Mouse (Mus musculus) embryo, embryonic 9.5 days (tissue): ENCODE data around the gene Cyp4f39.

ENCODE experiments used
- DNase-seq: peaks from one replicate; pipeline ENCODE4 v3.0.0-alpha.2; 2017; ENCODE audit errors: extremely low spot score

Cyp4f39 gene

GRCm38 (mm10) chr17:32452482-32452881, at the start of gene Cyp4f39:
Gene Cyp4f39, plus strand, starts transcription at chr17:32452723.
- peak; percentile 49 for DNase-seq

DNA sequence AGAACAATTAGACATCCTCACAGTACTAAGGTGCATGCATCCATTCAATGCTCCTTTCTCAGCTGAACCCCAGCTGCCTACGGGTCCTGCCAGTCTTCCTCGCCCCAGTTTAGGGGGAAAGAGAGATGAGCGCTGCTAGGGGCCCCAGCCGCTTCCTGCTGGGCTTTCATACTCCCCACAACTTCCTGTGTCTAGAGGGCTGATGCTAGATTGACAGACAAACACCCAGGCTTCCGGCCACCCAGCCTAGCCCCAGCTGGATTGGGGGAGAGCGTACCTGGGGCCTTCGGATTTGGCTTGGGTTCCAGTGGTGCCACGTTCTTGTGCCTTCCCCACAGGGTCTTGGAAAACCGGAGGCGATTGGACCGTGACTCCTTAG, 49.8 kb upstream of the Cyp4f39 start:
- DNase-seq: no peak

DNA sequence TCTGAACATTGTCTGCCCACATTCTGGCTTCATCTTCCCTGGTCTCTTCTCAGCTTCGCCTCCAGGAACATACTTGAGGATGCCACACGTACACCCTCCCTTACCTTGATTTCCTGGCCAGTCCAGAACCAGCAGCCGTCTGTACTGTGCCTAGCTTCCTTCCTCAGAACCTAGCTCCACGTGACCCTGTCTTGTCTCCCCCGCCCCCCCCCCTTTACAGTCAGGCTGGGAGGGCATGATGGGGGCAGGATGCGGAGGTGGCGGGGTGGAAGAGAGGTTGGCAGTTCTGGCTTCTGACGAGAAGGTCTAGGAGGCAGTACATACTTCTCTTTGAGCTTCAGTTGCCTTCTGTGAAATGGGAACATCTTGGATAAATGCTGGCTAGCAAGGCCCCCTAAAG, 49.1 kb upstream of the Cyp4f39 start, which contains the start of gene Rasal3:
Rasal3 (minus strand) TSS at position 167 of the 400 bp plus-strand sequence.
- DNase-seq: no peak

DNA sequence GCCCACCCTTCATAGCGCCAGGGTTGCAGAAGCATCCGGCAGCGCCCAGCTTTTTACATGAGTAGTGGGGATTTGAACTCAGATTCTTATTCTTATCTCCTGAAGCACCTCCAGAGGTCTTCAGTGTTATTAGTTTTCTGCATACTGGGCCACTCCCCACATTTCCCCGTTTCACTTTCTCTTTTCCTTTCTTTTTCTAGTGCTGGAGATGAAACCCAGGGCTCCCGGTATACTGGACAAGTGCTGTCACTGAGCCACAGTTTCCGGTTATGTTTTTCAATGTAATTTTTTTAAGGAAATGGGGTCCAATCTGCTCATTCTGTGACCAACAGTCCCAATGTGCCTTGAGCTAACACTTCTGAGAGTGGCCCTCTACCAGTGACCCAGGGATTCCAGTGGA, 40.6 kb upstream of the Cyp4f39 start:
- no peak for DNase-seq

- no peak for DNase-seq
Measured at GRCm38 (mm10) chr17:32415417-32416020, 37.0 kb upstream of the Cyp4f39 start.

DNA sequence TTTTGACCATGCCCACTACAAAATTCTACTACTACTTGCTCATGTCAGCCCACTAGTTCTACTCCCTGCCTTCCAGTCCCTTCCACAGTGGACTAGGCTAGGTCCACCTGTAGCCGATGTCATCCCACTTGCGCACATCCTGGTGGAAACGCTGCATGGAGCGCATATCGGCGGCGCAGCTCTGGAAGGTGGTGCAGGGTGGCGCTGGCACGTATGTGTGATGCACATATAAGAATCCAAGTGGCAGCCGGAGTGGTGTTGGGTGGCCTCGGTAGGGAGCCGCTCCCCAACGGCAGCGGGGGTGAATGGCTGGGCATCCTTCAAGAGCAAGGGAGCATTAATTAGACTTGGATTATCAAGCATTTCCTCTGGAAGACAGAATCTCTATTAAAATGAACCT, 35.8 kb upstream of the Cyp4f39 start:
- DNase-seq: no peak

DNA sequence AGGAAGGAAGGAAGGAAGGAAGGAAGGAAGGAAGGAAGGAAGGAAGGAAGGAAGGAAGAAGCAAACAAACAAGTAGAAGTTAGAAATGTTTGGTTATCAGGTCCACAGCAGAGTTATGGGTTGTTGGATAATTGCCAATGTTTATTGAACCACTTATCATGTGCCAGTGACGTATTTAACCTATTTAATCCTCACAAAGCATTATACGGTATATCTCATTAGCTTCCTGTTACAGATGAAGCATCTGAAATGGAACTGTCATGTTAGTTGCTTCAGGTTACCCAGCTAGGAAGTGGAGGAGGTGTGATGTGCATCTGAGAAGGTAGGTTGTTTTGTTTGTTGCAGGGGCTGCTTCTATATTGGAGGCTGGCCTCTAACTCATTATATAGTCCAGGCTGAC, 32.5 kb upstream of the Cyp4f39 start:
- DNase-seq: no peak

- DNase-seq: no peak
Measured at GRCm38 (mm10) chr17:32420781-32421180, 31.7 kb upstream of the Cyp4f39 start.

GRCm38 (mm10) chr17:32424034-32424433, 28.5 kb upstream of the Cyp4f39 start, which contains the start of gene Pglyrp2:
Gene Pglyrp2, minus strand, starts transcription at chr17:32424167.
- no peak for DNase-seq

DNA sequence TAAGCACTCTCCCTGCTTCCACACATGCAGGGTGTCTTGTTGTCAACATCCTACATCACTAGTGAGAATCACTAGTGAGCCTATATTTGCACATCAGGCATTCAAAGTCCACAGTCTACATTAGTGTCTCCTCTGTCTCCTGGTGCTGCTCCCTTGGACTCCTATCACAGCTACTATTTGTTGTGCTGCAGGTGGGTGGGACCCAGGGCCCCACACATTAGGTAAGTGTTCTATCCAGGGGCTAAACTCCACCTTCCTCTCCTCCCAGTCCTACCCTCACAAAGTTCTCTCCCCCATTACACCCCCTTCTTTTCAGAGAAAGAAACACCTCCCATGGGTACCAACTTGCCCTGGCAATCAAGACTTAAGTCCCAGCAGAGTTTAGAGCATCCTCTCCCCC, 25.9 kb upstream of the Cyp4f39 start:
- DNase-seq: no peak

DNA sequence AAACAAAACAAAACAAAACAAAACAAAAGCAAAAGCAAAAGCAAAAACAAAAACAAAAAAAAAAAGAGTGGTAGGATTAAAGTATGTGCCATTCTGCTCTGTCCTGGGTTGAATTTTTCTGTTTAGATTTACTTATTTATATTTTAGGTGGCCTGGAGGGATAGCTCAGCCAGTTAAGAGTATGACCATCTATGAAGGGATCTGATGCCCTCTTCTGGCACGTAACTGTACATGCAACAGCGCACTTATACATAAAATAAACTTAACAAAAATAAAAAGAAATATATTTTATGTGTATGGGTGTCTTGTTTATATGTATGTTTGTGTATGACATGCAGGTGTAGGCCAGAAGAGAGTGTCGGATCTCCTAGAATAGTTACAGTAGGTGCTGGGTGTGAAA, 20.6 kb upstream of the Cyp4f39 start:
- DNase-seq: no peak

GRCm38 (mm10) chr17:32434324-32434723, 18.2 kb upstream of the Cyp4f39 start:
- no peak for DNase-seq

DNA sequence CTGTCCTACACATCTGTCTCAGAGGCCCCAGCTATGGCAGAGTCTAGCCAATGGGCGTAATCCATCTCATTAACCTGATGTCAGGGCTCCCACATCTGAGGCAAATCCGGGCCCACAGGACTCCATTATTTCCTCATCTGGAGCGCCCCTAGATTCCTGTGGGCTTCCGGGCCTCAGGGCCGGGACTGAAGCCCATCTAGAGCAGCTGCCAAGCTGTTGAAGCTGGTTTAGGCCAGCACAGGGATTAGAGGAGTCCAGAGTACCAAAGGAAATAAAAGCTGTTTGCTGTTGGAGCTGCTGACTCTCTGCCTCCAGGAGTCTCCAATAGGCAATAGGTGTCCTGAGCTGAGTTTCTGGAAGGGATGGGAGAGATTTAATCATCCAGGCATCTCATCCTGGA, 17.4 kb upstream of the Cyp4f39 start:
- DNase-seq: no peak

GRCm38 (mm10) chr17:32437106-32437505, 15.4 kb upstream of the Cyp4f39 start:
- DNase-seq: no peak

- DNase-seq: no peak
Measured at GRCm38 (mm10) chr17:32443245-32443644, 9.3 kb upstream of the Cyp4f39 start.

GRCm38 (mm10) chr17:32445016-32445415, 7.5 kb upstream of the Cyp4f39 start:
- no peak for DNase-seq

- no peak for DNase-seq
Measured at GRCm38 (mm10) chr17:32447195-32447594, 5.3 kb upstream of the Cyp4f39 start.

GRCm38 (mm10) chr17:32449042-32449441, 3.5 kb upstream of the Cyp4f39 start:
- DNase-seq: no peak

GRCm38 (mm10) chr17:32450844-32451537, 1.5 kb upstream of the Cyp4f39 start:
- DNase-seq: no peak

DNA sequence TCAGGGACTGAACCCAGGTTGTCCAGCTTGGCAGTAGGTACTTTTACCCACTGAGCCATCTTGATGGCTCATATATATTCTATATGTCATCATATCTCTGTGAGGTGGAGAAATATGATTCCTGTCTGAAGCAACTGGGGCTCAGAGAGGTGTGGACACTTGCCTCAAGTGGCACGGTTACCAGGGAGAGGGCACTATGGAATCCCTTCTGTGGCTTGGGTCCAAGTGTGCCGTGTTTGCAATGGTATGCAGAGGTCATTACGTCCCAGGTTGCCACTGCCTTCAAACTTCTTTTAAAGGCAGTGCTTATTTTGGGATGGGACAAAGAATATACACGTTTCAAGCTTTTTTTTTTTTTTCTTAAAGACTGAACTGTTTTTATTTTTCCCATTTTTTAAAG, 1.7 kb downstream of the Cyp4f39 start:
- no peak for DNase-seq

GRCm38 (mm10) chr17:32454997-32455396, 2.5 kb downstream of the Cyp4f39 start:
- no peak for DNase-seq

GRCm38 (mm10) chr17:32468494-32468893, 16.0 kb downstream of the Cyp4f39 start:
- DNase-seq: no peak

GRCm38 (mm10) chr17:32470795-32471194, 18.3 kb downstream of the Cyp4f39 start:
- no peak for DNase-seq

GRCm38 (mm10) chr17:32472176-32472575, 19.7 kb downstream of the Cyp4f39 start:
- no peak for DNase-seq
